Mouse (Mus musculus) limb, embryonic 14.5 days (tissue): ENCODE measurements around the gene Phldb1. TPM values are rescaled to one million over a fixed set of nuclear protein-coding genes. Genes with fewer than 3 reads are reported as not detected.

ENCODE experiments used
- ATAC-seq: fragments of 200-750 bp; cut with Nextera tagmentation; 2 replicates; pipeline ENCODE4 v1.8.0; 2017; ENCODE audit warnings: low read depth, moderate number of reproducible peaks, moderate TSS enrichment; ENCODE audit not compliant: low FRiP score
- DNase-seq: peaks from one replicate; pipeline ENCODE4 v3.0.0-alpha.2; 2015; ENCODE audit warnings: low spot score
- H3K27ac ChIP-seq: fragments of 300-500 bp; sonication (generic); replicated peaks from 2 replicates; pipeline ENCODE4 v1.5.1; 2014; ENCODE audit warnings: low read depth, mild to moderate bottlenecking, low read length, moderate library complexity, mixed read lengths
- H3K27me3 ChIP-seq: fragments of 300-500 bp; sonication (generic); 2 replicates; pipeline ENCODE4 v1.6.1; 2014; ENCODE audit warnings: low read length, mixed read lengths; ENCODE audit not compliant: control insufficient read depth, insufficient read depth
- H3K36me3 ChIP-seq: fragments of 300-500 bp; sonication (generic); 2 replicates; pipeline ENCODE4 v1.6.1; 2014; ENCODE audit warnings: mild to moderate bottlenecking, low read length, moderate library complexity, mixed read lengths; ENCODE audit not compliant: control insufficient read depth, insufficient read depth
- H3K4me1 ChIP-seq: fragments of 300-500 bp; sonication (generic); 2 replicates; pipeline ENCODE4 v1.6.1; 2014; ENCODE audit warnings: antibody characterized with exemption, low read length, mixed read lengths; ENCODE audit not compliant: control insufficient read depth, insufficient read depth
- H3K4me2 ChIP-seq: fragments of 300-500 bp; sonication (generic); replicated peaks from 2 replicates; pipeline ENCODE4 v1.6.1; 2014; ENCODE audit warnings: low read depth, mild to moderate bottlenecking, low read length, moderate library complexity; ENCODE audit not compliant: severe bottlenecking
- H3K4me3 ChIP-seq: fragments of 300-500 bp; sonication (generic); replicated peaks from 2 replicates; pipeline ENCODE4 v1.5.1; 2014; ENCODE audit warnings: low read length
- H3K9ac ChIP-seq: fragments of 300-500 bp; sonication (generic); 2 replicates; pipeline ENCODE4 v1.6.1; 2014; ENCODE audit warnings: mild to moderate bottlenecking, low read depth, low read length, moderate library complexity; ENCODE audit not compliant: severe bottlenecking
- H3K9me3 ChIP-seq: fragments of 300-500 bp; sonication (generic); 2 replicates; pipeline ENCODE4 v1.6.1; 2016; ENCODE audit warnings: low read length; ENCODE audit not compliant: control insufficient read depth
- POLR2A ChIP-seq: fragments of 200-500 bp; IDR thresholded peaks from 2 replicates; pipeline ENCODE4 v1.8.0; 2012; ENCODE audit warnings: inconsistent platforms, mild to moderate bottlenecking, moderate library complexity, borderline replicate concordance; ENCODE audit not compliant: insufficient read depth, insufficient read length; ENCODE audit errors: extremely low read depth
- WGBS: fragments of 180-500 bp; shearing (Covaris S2); extraction: QIAGEN DNeasy Blood & Tissue Kit; methylation state at CpG from one replicate; pipeline ENCODE4 v1.1.7; 2014; 5-methylcytosine and 5-hydroxymethylcytosine counted together
- polyA plus RNA-seq, 2 experiments: library from polyadenylated mRNA; depleted of rRNA in 1 of 2; stranded (reverse) in 1 of 2; unstranded in 1 of 2; fragments of >200 nt; fragmentation: Nextera tagmentation in 1 of 2; extraction: Ambion mirVana in 1 of 2; gene quantifications; 2 replicates each; pipeline versions ENCODE4 v1.2.1 to v1.2.3; 2012 to 2014

The Phldb1 gene
- polyA plus RNA-seq, 2 experiments, result 36.5 to 85.6 TPM

DNA sequence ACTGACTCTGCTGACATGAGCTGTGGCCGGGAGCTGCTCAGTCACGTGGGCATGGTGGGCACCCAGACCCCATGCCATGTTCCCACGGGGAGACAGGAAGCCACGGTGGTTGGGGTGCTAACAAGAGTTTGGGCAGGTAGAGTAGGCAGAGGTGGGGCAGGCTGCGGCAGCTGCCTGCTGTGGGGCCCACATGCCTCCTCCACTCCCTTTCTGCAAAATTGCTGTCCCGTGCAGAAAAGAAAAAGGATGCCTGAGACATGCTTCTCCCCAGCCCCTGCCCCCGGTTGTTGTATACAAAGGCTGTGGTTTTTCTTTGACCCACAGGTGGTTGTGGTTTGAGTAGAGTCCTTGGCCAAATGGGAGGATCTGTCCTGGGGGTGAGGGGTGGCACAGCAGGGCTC, 86.1 kb downstream of the Phldb1 start:
- no peak overlapping the region for H3K4me3 ChIP-seq
- DNase-seq (no peak), ATAC-seq (no peak)
- no peaks in the 10 kb centered on the region for H3K9me3 ChIP-seq
- no peak overlapping the region for H3K27ac ChIP-seq
- WGBS, result 81% methylated on average over 7 of the region's 7 CpGs
- no peak overlapping the region for H3K9ac ChIP-seq
- no peaks in the 10 kb centered on the region for H3K4me1 ChIP-seq
- H3K36me3 ChIP-seq, result no peaks in the 10 kb centered on the region
- H3K27me3 ChIP-seq, result no peaks in the 10 kb centered on the region
- H3K4me2 ChIP-seq, result no peak overlapping the region
- TF ChIP-seq POLR2A, result no peak

DNA sequence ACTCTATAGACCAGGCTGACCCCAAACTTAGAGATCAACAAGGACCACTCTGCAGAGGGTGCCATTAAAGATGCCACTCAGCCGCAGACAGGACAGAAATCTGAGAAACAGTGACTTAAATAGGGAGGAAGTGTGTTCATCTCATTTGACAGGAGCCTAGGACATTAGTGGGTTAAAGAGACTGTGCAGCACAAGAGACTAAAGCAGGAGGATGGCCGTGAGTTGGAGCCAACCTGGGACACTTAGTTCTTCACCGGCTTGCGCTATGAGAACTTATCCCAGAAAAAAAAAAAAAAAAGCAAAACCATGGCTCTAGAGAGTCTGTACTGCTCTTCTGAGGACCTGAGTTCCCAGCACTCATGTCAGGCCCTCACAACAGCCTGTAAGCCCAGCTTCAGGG, 87.3 kb downstream of the Phldb1 start:
- H3K36me3 ChIP-seq, result no peaks in the 10 kb centered on the region
- WGBS, result 85% methylated on average over 4 of the region's 4 CpGs
- ATAC-seq, result no peak
- no peaks in the 10 kb centered on the region for H3K27me3 ChIP-seq
- no peak for DNase-seq
- no peak overlapping the region for H3K27ac ChIP-seq
- no peak overlapping the region for H3K4me3 ChIP-seq
- no peak overlapping the region for H3K9ac ChIP-seq
- H3K9me3 ChIP-seq, result no peaks in the 10 kb centered on the region
- TF ChIP-seq POLR2A, result no peak
- no peaks in the 10 kb centered on the region for H3K4me1 ChIP-seq
- no peak overlapping the region for H3K4me2 ChIP-seq

DNA sequence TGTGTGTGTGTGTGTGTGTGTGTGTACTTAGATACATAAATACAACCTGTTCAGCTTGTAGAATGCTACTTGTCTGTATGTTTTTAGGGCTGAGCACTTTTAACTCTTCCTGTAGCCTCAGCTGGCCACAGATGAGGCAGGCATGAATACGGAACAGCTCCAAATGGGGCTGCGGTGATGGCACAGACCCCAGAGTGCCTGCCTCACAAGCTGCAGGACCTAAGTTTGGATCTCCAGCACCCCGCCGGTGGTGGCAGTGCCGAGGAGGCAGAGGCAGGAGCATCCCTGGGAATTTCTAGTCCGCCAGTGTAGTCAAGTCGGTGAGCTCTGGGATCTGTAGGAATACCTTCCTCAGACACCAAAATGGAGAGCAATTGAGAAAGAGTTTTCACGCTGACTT, 88.0 kb downstream of the Phldb1 start:
- Histone ChIP-seq H3K36me3 (no peaks in the 10 kb centered on the region), H3K9me3 (no peaks in the 10 kb centered on the region), H3K9ac (no peak overlapping the region), H3K27me3 (no peaks in the 10 kb centered on the region), H3K4me3 (no peak overlapping the region), H3K4me2 (no peak overlapping the region), H3K27ac (no peak overlapping the region), H3K4me1 (no peaks in the 10 kb centered on the region)
- no peak for TF ChIP-seq POLR2A
- no peak for ATAC-seq
- 92% methylated on average over 8 of the region's 8 CpGs for WGBS
- DNase-seq, result no peak

DNA sequence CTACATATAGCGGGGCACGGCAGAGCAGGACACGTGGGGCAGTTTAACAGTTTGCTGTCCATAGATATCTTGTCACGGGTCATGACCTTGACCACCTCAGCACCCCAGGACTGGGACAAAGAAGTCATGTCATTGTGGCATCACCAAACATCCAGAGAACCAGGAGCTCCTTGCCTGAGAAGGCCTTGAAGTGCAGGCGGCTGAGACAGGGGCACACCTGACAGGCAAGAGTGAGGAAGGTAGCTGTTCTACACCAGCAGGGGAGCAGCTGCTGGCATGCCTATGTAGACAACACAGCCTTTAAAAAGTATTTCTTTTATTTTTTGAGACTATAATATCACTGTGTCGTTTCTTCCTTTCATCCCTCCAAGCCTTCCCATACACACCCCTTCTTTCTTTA, 88.6 kb downstream of the Phldb1 start:
- Histone ChIP-seq H3K4me2 (no peak overlapping the region), H3K4me1 (no peaks in the 10 kb centered on the region), H3K9ac (no peak overlapping the region), H3K4me3 (no peak overlapping the region), H3K27me3 (no peaks in the 10 kb centered on the region), H3K36me3 (no peaks in the 10 kb centered on the region), H3K9me3 (no peaks in the 10 kb centered on the region), H3K27ac (no peak overlapping the region)
- ATAC-seq, result no peak
- no peak for TF ChIP-seq POLR2A
- WGBS, result 92% methylated on average over 6 of the region's 6 CpGs
- DNase-seq, result no peak

DNA sequence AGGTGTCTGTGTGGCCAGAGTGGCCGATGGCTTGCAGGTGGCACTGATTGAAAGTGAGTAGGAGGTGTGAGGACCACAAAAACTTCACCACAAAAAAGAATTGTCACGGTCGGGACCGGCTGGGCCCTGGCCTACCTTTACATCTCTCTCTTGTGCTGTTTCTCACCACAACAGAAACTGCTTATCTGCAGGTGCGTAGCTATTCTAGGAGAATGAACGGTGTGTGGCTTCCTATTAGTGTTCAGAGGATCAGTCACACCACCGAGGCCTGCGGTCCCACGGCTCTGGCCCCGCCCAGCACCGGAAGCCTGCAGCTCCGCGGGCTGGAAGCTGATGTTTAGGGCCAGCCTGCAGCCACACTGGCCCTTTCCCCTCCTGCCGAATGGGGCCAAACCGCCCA, 89.1 kb downstream of the Phldb1 start:
- no peak overlapping the region for H3K4me2 ChIP-seq
- H3K27ac ChIP-seq, result no peak overlapping the region
- H3K9me3 ChIP-seq, result no peaks in the 10 kb centered on the region
- no peaks in the 10 kb centered on the region for H3K27me3 ChIP-seq
- no peak overlapping the region for H3K9ac ChIP-seq
- no peak overlapping the region for H3K4me3 ChIP-seq
- ATAC-seq, result no peak
- DNase-seq, result no peak
- H3K4me1 ChIP-seq, result no peaks in the 10 kb centered on the region
- WGBS, result 57% methylated on average over 15 of the region's 15 CpGs
- TF ChIP-seq POLR2A, result no peak
- H3K36me3 ChIP-seq, result no peaks in the 10 kb centered on the region

DNA sequence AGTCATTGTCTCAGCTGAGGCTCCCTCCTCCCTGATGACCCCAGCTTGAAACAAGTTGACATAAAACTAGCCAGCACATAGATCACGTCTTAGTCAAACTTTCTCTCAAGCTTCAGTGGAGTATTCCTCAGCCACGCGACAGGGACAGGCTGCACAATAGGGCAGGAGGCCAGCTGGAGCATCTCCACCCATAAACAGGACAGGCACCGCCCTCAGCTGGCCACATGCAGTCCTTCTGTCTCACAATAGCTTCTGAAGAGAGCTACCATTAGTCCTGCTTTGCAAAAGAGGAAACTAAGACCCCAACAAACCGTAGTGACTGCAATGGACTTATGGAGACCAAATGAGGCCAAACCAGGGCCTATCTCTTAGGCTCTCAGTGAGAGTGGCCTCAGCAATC, 89.5 kb downstream of the Phldb1 start:
- no peaks in the 10 kb centered on the region for H3K9me3 ChIP-seq
- ATAC-seq (no peak), DNase-seq (no peak)
- H3K27ac ChIP-seq, result no peak overlapping the region
- no peaks in the 10 kb centered on the region for H3K27me3 ChIP-seq
- no peak for TF ChIP-seq POLR2A
- 85% methylated on average over 5 of the region's 5 CpGs for WGBS
- no peaks in the 10 kb centered on the region for H3K36me3 ChIP-seq
- H3K9ac ChIP-seq, result no peak overlapping the region
- no peak overlapping the region for H3K4me2 ChIP-seq
- no peaks in the 10 kb centered on the region for H3K4me1 ChIP-seq
- H3K4me3 ChIP-seq, result no peak overlapping the region
